Mouse (Mus musculus) testis, adult 2 months (tissue): ENCODE data around the gene Ldb1.

Source experiments
- CTCF ChIP-seq: fragments of 200-500 bp; IDR thresholded peaks from 2 replicates; pipeline ENCODE4 v1.5.1; 2012; ENCODE audit warnings: low read depth, mild to moderate bottlenecking, inconsistent platforms, low read length, moderate library complexity; ENCODE audit not compliant: control insufficient read depth, insufficient read depth, insufficient replicate concordance
- POLR2A ChIP-seq: fragments of 200-500 bp; IDR thresholded peaks from 2 replicates; pipeline ENCODE4 v1.6.1; 2012; ENCODE audit warnings: low read depth, mild to moderate bottlenecking, inconsistent platforms, low read length, moderate library complexity; ENCODE audit not compliant: control insufficient read depth

GRCm38 (mm10) chr19:46049129-46049528, 4.1 kb upstream of the Ldb1 start:
- TF ChIP-seq CTCF: no peak
- TF ChIP-seq POLR2A: no peak
